Mouse (Mus musculus) liver, embryonic 11.5 days (tissue): ENCODE measurements around the gene Igsf9b. TPM values are rescaled to one million over a fixed set of nuclear protein-coding genes. Genes with fewer than 3 reads are reported as not detected.

Experiments used
- ATAC-seq: fragments of 200-750 bp; cut with Nextera tagmentation; replicated peaks from 2 replicates; pipeline ENCODE4 v1.8.0; 2017; ENCODE audit warnings: moderate number of reproducible peaks, mild to moderate bottlenecking, moderate TSS enrichment, moderate library complexity; ENCODE audit not compliant: low FRiP score
- DNase-seq: peaks from one replicate; pipeline ENCODE4 v3.0.0-alpha.2; 2017; ENCODE audit warnings: low spot score
- H3K27ac ChIP-seq: fragments of 300-500 bp; sonication (generic); 2 replicates; pipeline ENCODE4 v1.5.1; 2014; ENCODE audit warnings: mild to moderate bottlenecking, low read depth, low read length, control low read depth
- H3K27me3 ChIP-seq: fragments of 300-500 bp; sonication (generic); replicated peaks from 2 replicates; pipeline ENCODE4 v1.6.1; 2014; ENCODE audit warnings: low read length, mixed read lengths; ENCODE audit not compliant: control insufficient read depth, insufficient read depth
- H3K36me3 ChIP-seq: fragments of 300-500 bp; sonication (generic); 2 replicates; pipeline ENCODE4 v1.6.1; 2014; ENCODE audit warnings: mild to moderate bottlenecking, low read length, moderate library complexity, mixed read lengths; ENCODE audit not compliant: control insufficient read depth, insufficient read depth
- H3K4me1 ChIP-seq: fragments of 300-500 bp; sonication (generic); replicated peaks from 2 replicates; pipeline ENCODE4 v1.6.1; 2014; ENCODE audit warnings: low read length, mixed read lengths; ENCODE audit not compliant: control insufficient read depth, insufficient read depth
- H3K4me2 ChIP-seq: fragments of 300-500 bp; sonication (generic); 2 replicates; pipeline ENCODE4 v1.6.1; 2014; ENCODE audit warnings: mild to moderate bottlenecking, control low read depth, moderate library complexity
- H3K4me3 ChIP-seq: fragments of 300-500 bp; sonication (generic); 2 replicates; pipeline ENCODE4 v1.5.1; 2014; ENCODE audit warnings: low read depth, low read length, control low read depth
- H3K9ac ChIP-seq: fragments of 300-500 bp; sonication (generic); 2 replicates; pipeline ENCODE4 v1.6.1; 2014; ENCODE audit warnings: low read depth, low read length, control low read depth
- H3K9me3 ChIP-seq: fragments of 300-500 bp; sonication (generic); 2 replicates; pipeline ENCODE4 v1.6.1; 2016; ENCODE audit warnings: low read length, inconsistent platforms, mixed read lengths; ENCODE audit not compliant: control insufficient read depth
- WGBS: fragments of 180-500 bp; shearing (Covaris S2); extraction: QIAGEN DNeasy Blood & Tissue Kit; methylation state at CpG from one replicate; pipeline ENCODE4 v1.1.7; 2014; 5-methylcytosine and 5-hydroxymethylcytosine counted together
- polyA plus RNA-seq: library from polyadenylated mRNA; unstranded; fragments of >200 nt; fragmentation: Nextera tagmentation; extraction: Ambion mirVana; gene quantifications from 2 replicates; pipeline ENCODE4 v1.2.1, GENCODE M21; 2014

Igsf9b gene
- polyA plus RNA-seq, 1 experiment from 2014 or later = 0.48 TPM

GRCm38 (mm10) chr9:27286296-27286695, 12.7 kb upstream of the Igsf9b start:
- no peak for ATAC-seq
- H3K4me1 ChIP-seq = no peaks in the 10 kb centered on the region
- H3K9ac ChIP-seq = no peak overlapping the region
- WGBS = 59% methylated on average over 4 of the region's 4 CpGs
- H3K9me3 ChIP-seq = no peaks in the 10 kb centered on the region
- no peak overlapping the region for H3K4me3 ChIP-seq
- no peaks in the 10 kb centered on the region for H3K36me3 ChIP-seq
- H3K4me2 ChIP-seq = no peak overlapping the region
- H3K27me3 ChIP-seq = no peaks in the 10 kb centered on the region
- no peak for DNase-seq
- H3K27ac ChIP-seq = no peak overlapping the region

- DNase-seq = no peak
- Histone ChIP-seq H3K9ac (no peak overlapping the region), H3K27ac (no peak overlapping the region), H3K36me3 (no peaks in the 10 kb centered on the region), H3K4me3 (no peak overlapping the region), H3K27me3 (no peaks in the 10 kb centered on the region), H3K9me3 (no peaks in the 10 kb centered on the region), H3K4me1 (no peaks in the 10 kb centered on the region), H3K4me2 (no peak overlapping the region)
- WGBS = 76% methylated on average over 4 of the region's 4 CpGs
- ATAC-seq = no peak
These were observed 12.1 kb upstream of the Igsf9b start for GRCm38 (mm10) chr9:27286859-27287258.

- Histone ChIP-seq H3K9me3 (no peaks in the 10 kb centered on the region), H3K9ac (no peak overlapping the region), H3K27me3 (no peaks in the 10 kb centered on the region), H3K27ac (no peak overlapping the region), H3K4me1 (no peaks in the 10 kb centered on the region), H3K36me3 (no peaks in the 10 kb centered on the region), H3K4me2 (no peak overlapping the region), H3K4me3 (no peak overlapping the region)
- DNase-seq (no peak), ATAC-seq (no peak)
- WGBS = 33% methylated on average over 5 of the region's 5 CpGs
These were observed 11.6 kb upstream of the Igsf9b start for GRCm38 (mm10) chr9:27287419-27287818.

- Histone ChIP-seq H3K27ac (no peak overlapping the region), H3K36me3 (no peaks in the 10 kb centered on the region), H3K4me1 (no peaks in the 10 kb centered on the region), H3K9me3 (no peaks in the 10 kb centered on the region), H3K4me3 (no peak overlapping the region), H3K4me2 (no peak overlapping the region), H3K9ac (no peak overlapping the region), H3K27me3 (no peaks in the 10 kb centered on the region)
- DNase-seq = no peak
- 46% methylated on average over 7 of the region's 7 CpGs for WGBS
- ATAC-seq = no peak
These were observed 10.6 kb upstream of the Igsf9b start for GRCm38 (mm10) chr9:27288442-27288841.

GRCm38 (mm10) chr9:27289543-27290308, 9.3 kb upstream of the Igsf9b start:
- H3K27ac ChIP-seq = no peak overlapping the region
- H3K36me3 ChIP-seq = no peaks in the 10 kb centered on the region
- H3K27me3 ChIP-seq = no peaks in the 10 kb centered on the region
- DNase-seq (no peak), ATAC-seq (no peak)
- H3K9me3 ChIP-seq = no peaks in the 10 kb centered on the region
- no peak overlapping the region for H3K4me3 ChIP-seq
- no peaks in the 10 kb centered on the region for H3K4me1 ChIP-seq
- no peak overlapping the region for H3K4me2 ChIP-seq
- no peak overlapping the region for H3K9ac ChIP-seq
- WGBS = 59% methylated on average over 7 of the region's 7 CpGs

- Histone ChIP-seq H3K4me2 (no peak overlapping the region), H3K27ac (no peak overlapping the region), H3K27me3 (peaks cover 21% of the 10 kb centered on the region), H3K9me3 (no peaks in the 10 kb centered on the region), H3K9ac (no peak overlapping the region), H3K4me1 (no peaks in the 10 kb centered on the region), H3K4me3 (no peak overlapping the region), H3K36me3 (no peaks in the 10 kb centered on the region)
- DNase-seq = no peak
- WGBS = 65% methylated on average over 4 of the region's 4 CpGs
- ATAC-seq = no peak
These were observed 4.6 kb upstream of the Igsf9b start for GRCm38 (mm10) chr9:27294380-27294779.

- H3K4me1 ChIP-seq = no peaks in the 10 kb centered on the region; the same call in 1 of the 2 replicates
- no peak overlapping the region for H3K9ac ChIP-seq
- WGBS = under 1% methylated on average over 68 of the region's 68 CpGs
- peak overlapping the region; percentile 77 for H3K4me2 ChIP-seq
- DNase-seq (no peak), ATAC-seq (peak; percentile 14; the same call in 1 of the 2 replicates)
- H3K27me3 ChIP-seq = peaks cover 62% of the 10 kb centered on the region
- H3K4me3 ChIP-seq = peak overlapping the region; percentile 57
- no peaks in the 10 kb centered on the region for H3K36me3 ChIP-seq
- H3K9me3 ChIP-seq = no peaks in the 10 kb centered on the region
- H3K27ac ChIP-seq = no peak overlapping the region
These were observed 533 bp downstream of the Igsf9b start for GRCm38 (mm10) chr9:27299286-27300187.

- under 1% methylated on average over 32 of the region's 32 CpGs for WGBS
- Histone ChIP-seq H3K4me2 (peak overlapping the region; percentile 77), H3K9ac (no peak overlapping the region), H3K27me3 (peaks cover 62% of the 10 kb centered on the region), H3K27ac (no peak overlapping the region), H3K4me3 (peak overlapping the region; percentile 57), H3K36me3 (no peaks in the 10 kb centered on the region), H3K4me1 (no peaks in the 10 kb centered on the region; the same call in 1 of the 2 replicates), H3K9me3 (no peaks in the 10 kb centered on the region)
- DNase-seq (no peak), ATAC-seq (no peak)
These were observed 1.2 kb downstream of the Igsf9b start for GRCm38 (mm10) chr9:27300188-27300691.
